Mouse (Mus musculus): ENCODE results near the gene Arhgap31.

DNA sequence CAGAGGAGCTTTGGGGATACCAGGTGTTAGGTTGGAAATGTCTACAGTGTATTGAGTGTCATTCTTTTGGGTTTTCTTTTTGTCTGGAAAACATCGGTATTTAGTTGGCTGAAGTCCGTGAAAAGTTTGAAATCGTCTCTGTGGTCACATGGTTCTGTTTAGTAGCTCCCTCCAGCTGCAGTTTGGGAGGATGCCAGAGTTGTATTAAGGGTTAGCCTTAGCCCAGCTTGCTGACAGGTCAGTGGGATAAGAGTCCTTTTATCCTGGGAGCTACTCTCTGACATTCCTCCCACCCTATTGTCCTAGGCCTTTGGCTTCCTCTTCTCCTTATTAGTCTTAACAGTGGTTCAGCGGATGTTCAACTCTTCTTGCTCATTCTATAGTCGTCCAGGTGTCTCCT is 48.9 kb upstream of the Arhgap31 start:
- TF ChIP-seq CTCF (IDR thresholded peaks at IDR 0.05; ENCODE audit: control insufficient read depth, insufficient read depth, low read length) (no peak), POLR2A (IDR thresholded peaks at IDR 0.05; ENCODE audit: borderline replicate concordance, control insufficient read depth, low read depth, low read length) (no peak)
